Mouse (Mus musculus) forebrain, postnatal 0 days (tissue): ENCODE data around the gene Klf1. TPM values are rescaled to one million over a fixed set of nuclear protein-coding genes. Genes with fewer than 3 reads are reported as not detected.
"Not testable (repeated sequence)": the region's sequence is repeated elsewhere in the genome, so short reads cannot be mapped to it uniquely, and the experiment has no call there.

Experiments used
- ATAC-seq: fragments of 200-750 bp; cut with Nextera tagmentation; 2 replicates; pipeline ENCODE4 v1.8.0; 2017; ENCODE audit warnings: mild to moderate bottlenecking, moderate library complexity
- DNase-seq: peaks from one replicate; pipeline ENCODE4 v3.0.0-alpha.2; 2015
- H3K27ac ChIP-seq: fragments of 300-500 bp; sonication (generic); 2 replicates; pipeline ENCODE4 v1.5.1; 2014; ENCODE audit warnings: low read depth, mild to moderate bottlenecking, antibody characterized with exemption, low read length, moderate library complexity, mixed read lengths
- H3K27me3 ChIP-seq: fragments of 300-500 bp; sonication (generic); 2 replicates; pipeline ENCODE4 v1.6.1; 2014; ENCODE audit warnings: mild to moderate bottlenecking, low read length, mixed read lengths; ENCODE audit not compliant: insufficient read depth
- H3K36me3 ChIP-seq: fragments of 300-500 bp; sonication (generic); 2 replicates; pipeline ENCODE4 v1.6.1; 2014; ENCODE audit warnings: mild to moderate bottlenecking, moderate library complexity; ENCODE audit not compliant: insufficient read depth
- H3K4me1 ChIP-seq: fragments of 300-500 bp; sonication (generic); 2 replicates; pipeline ENCODE4 v1.6.1; 2014; ENCODE audit warnings: antibody characterized with exemption; ENCODE audit not compliant: insufficient read depth
- H3K4me2 ChIP-seq: fragments of 300-500 bp; sonication (generic); 2 replicates; pipeline ENCODE4 v1.6.1; 2014; ENCODE audit warnings: low read depth, mild to moderate bottlenecking, moderate library complexity
- H3K4me3 ChIP-seq: fragments of 300-500 bp; sonication (generic); 2 replicates; pipeline ENCODE4 v1.5.1; 2014; ENCODE audit warnings: low read depth, low read length, mixed read lengths
- H3K9ac ChIP-seq: fragments of 300-500 bp; sonication (generic); 2 replicates; pipeline ENCODE4 v1.6.1; 2014; ENCODE audit warnings: mild to moderate bottlenecking
- H3K9me3 ChIP-seq: fragments of 300-500 bp; sonication (generic); 2 replicates; pipeline ENCODE4 v1.6.1; 2016; ENCODE audit warnings: low read length
- CTCF ChIP-seq: sonication (generic); IDR thresholded peaks from 2 replicates; pipeline ENCODE4 v1.5.1; 2016; ENCODE audit warnings: antibody characterized with exemption, control low read depth, low read depth
- WGBS: fragments of 180-500 bp; shearing (Covaris S2); extraction: QIAGEN DNeasy Blood & Tissue Kit; methylation state at CpG from one replicate; pipeline ENCODE4 v1.1.7; 2014; 5-methylcytosine and 5-hydroxymethylcytosine counted together
- polyA plus RNA-seq: library from polyadenylated mRNA; unstranded; fragments of >200 nt; fragmentation: Nextera tagmentation; extraction: Ambion mirVana; gene quantifications from 2 replicates; pipeline ENCODE4 v1.2.1, GENCODE M21; 2015
- total RNA-seq: library from RNA; depleted of rRNA; stranded (reverse); fragments of >200 nt; gene quantifications from 2 replicates; pipeline ENCODE4 v1.2.3, GENCODE M21; 2014

Gene Klf1
- total and polyA plus RNA-seq, 2 experiments from 2014 or later = 0.77 TPM; not detected in 1

DNA sequence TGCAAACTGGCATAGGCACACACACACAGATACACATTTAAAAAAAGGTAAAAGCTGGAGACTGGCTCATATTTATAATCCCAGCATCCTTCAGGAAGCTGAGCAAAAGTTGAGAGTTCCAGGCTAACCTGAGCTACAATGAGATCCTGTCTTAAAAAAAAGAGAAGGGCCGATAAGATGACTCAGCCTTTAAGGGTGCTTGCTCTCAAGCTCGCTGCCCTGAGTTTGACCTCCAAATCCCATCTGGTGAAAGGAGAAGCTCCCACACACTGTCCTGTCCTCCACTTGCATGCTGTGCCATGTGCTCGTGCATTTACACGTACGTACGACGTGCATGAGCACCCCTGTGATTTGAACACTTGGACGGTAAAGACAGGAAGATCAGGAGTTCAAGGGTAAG lies 5.8 kb downstream of the Klf1 start:
- TF ChIP-seq CTCF = no peak
- DNase-seq (no peak), ATAC-seq (no peak)
- 78% methylated on average over 8 of the region's 8 CpGs for WGBS
- Histone ChIP-seq H3K9me3 (no peaks in the 10 kb centered on the region), H3K4me1 (peaks cover 5% of the 10 kb centered on the region; the same call in 1 of the 2 replicates), H3K9ac (no peak overlapping the region), H3K4me2 (no peak overlapping the region), H3K27ac (no peak overlapping the region), H3K4me3 (no peak overlapping the region), H3K36me3 (peaks cover 24% of the 10 kb centered on the region), H3K27me3 (no peaks in the 10 kb centered on the region; the same call in 1 of the 2 replicates)

DNA sequence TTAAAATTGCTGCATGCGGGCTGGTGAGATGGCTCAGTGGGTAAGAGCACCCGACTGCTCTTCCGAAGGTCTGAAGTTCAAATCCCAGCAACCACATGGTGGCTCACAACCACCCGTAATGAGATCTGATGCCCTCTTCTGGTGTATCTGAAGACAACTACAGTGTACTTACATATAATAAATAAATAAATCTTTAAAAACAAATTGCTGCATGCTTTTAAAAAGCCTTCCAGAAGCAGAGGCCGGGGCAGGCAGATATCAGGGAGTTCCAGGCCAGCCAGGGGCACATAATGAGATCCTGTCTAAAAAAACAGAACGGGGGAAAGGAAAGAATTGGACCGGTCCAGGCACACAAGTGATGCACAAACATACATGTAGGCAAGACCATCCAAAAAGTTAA lies 6.3 kb downstream of the Klf1 start:
- H3K9me3 ChIP-seq, ATAC-seq, H3K4me1 ChIP-seq, H3K4me3 ChIP-seq, H3K27me3 ChIP-seq, DNase-seq, H3K9ac ChIP-seq, H3K27ac ChIP-seq: not testable (repeated sequence)
- H3K36me3 ChIP-seq = peaks cover 29% of the 10 kb centered on the region
- WGBS = 31% methylated on average over 6 of the region's 7 CpGs
- peak overlapping the region; percentile 59 for H3K4me2 ChIP-seq

DNA sequence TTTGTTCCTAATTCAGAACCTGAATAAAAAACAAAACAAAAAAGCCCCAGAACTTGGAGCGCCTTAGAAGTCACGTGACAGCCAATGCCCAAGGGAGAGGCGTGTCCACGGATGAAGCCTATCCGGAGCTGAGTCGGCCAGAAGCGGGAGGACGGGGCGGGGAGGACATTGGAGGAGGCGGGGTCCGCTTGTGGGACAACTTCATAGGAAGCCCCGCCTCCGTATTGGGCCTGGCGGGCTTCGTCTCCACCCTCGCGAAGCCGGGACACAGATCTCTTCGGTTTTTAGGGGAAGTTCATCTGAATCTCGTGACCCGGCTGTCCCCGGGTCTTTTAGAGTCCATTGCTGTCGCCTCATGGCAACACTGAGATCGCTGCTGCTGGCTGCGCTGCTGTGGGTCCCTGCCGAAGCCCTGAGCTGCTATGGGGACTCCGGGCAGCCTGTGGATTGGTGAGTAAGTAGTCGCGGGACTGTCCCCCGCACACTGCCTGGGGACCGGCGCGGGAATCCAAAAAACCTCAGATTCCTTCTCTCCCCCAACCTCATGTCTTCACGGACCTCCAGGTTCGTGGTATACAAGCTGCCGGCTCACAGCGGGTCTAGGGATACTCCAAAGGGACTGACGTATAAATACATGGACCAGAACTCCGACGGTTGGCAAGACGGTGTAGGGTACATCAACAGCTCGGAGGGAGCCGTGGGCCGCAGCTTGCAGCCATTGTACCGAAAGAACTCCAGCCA lies 6.9 kb downstream of the Klf1 start, which contains the start of gene Dnase2a:
Gene Dnase2a, plus strand, starts transcription at position 140 of the 741 bp plus-strand sequence.
- H3K27ac ChIP-seq = no peak within 1 kb of the TSS
- no peaks in the 10 kb centered on the region for H3K4me1 ChIP-seq
- H3K9me3 ChIP-seq = no peaks in the 10 kb centered on the region
- H3K27me3 ChIP-seq = no peaks in the 10 kb centered on the region; the same call in 1 of the 2 replicates
- peaks cover 33% of the 10 kb centered on the region for H3K36me3 ChIP-seq
- H3K4me2 ChIP-seq = peak within 1 kb of the TSS; percentile 59
- peak; percentile 80 for ATAC-seq
- DNase-seq = peak; percentile 84
- peak within 1 kb of the TSS; percentile 37; the same call in 1 of the 2 replicates for H3K9ac ChIP-seq
- 3% methylated on average over 44 of the region's 45 CpGs for WGBS
- peak within 1 kb of the TSS; percentile 30 for H3K4me3 ChIP-seq
- no peak for TF ChIP-seq CTCF

DNA sequence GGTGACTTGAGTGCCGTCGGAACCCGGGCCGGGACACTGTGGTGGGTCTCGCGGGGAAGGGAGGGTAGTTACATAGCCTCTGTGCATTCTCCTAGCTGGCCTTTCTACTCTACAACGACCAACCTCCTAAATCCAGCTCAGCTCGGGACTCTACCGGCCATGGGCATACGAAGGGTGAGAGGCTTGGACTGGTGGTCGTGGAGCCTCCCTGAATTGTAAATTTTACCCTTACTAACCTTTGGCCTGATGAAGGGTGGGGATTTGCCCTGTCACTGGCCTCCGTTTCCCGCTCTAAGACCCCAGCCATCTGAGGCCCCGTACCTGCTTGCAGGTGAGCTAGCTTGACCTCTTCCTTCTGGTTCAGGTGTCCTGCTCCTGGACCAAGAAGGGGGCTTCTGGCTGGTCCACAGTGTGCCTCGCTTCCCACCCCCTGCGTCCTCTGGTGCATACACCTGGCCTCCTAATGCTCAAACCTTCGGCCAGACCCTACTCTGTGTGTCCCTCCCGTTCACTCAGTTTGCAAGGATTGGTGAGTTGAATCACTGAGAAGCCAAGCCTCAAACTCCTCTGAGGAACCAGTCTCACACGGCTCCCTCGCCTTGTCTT lies 7.5 kb downstream of the Klf1 start:
- no peaks in the 10 kb centered on the region for H3K4me1 ChIP-seq
- peak overlapping the region; percentile 37; the same call in 1 of the 2 replicates for H3K9ac ChIP-seq
- peak; percentile 6; the same call in 1 of the 2 replicates for ATAC-seq
- no peak overlapping the region for H3K27ac ChIP-seq
- no peaks in the 10 kb centered on the region for H3K9me3 ChIP-seq
- H3K27me3 ChIP-seq = no peaks in the 10 kb centered on the region; the same call in 1 of the 2 replicates
- 56% methylated on average over 20 of the region's 20 CpGs for WGBS
- peaks cover 33% of the 10 kb centered on the region for H3K36me3 ChIP-seq
- peak overlapping the region; percentile 30 for H3K4me3 ChIP-seq
- TF ChIP-seq CTCF = no peak
- H3K4me2 ChIP-seq = peak overlapping the region; percentile 59
- no peak for DNase-seq

DNA sequence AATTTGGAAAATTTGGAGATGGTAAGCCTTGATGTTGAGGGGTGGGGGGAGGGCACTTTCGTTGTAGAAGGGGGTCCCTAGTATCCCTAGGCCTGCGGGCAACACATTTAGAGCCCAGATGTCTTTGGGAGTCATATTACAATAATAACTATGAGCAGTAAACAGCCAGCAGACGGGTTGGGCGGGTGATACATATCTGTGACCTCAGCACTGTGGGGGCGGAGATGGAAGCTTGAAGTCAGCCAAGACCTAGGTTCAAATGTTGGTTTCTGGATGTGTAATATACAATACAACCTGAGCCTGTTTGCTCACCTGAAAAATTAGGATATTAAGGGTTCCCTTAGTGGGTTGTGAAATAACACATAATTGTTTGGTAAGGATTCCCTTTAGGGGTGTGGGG lies 8.2 kb downstream of the Klf1 start:
- no peak for DNase-seq
- ATAC-seq = no peak
- TF ChIP-seq CTCF = no peak
- Histone ChIP-seq H3K4me3 (no peak overlapping the region), H3K4me2 (no peak overlapping the region), H3K36me3 (peaks cover 38% of the 10 kb centered on the region), H3K27ac (no peak overlapping the region), H3K9me3 (no peaks in the 10 kb centered on the region), H3K27me3 (peaks cover under 1% of the 10 kb centered on the region; the same call in 1 of the 2 replicates), H3K9ac (no peak overlapping the region), H3K4me1 (no peaks in the 10 kb centered on the region)
- WGBS = 84% methylated on average over 5 of the region's 5 CpGs

DNA sequence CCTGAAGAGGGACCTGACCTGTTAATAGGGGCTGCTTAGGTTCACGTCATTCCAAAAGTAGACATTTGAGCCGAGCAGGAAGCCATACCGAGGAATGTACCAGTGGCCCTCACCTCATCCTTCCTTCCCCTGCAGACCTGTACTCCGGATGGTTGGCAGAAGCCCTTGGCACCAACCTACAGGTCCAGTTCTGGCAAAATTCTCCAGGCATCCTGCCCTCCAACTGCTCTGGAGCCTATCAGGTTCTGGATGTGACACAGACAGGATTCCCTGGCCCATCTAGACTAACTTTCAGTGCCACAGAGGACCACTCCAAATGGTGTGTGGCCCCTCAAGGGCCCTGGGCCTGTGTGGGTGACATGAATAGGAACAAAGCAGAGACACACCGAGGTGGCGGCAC lies 8.8 kb downstream of the Klf1 start:
- WGBS = 89% methylated on average over 6 of the region's 6 CpGs
- H3K27ac ChIP-seq = no peak overlapping the region
- H3K4me3 ChIP-seq = no peak overlapping the region
- H3K4me2 ChIP-seq = no peak overlapping the region
- H3K9ac ChIP-seq = no peak overlapping the region
- DNase-seq (no peak), ATAC-seq (no peak)
- H3K27me3 ChIP-seq = peaks cover 4% of the 10 kb centered on the region
- no peak for TF ChIP-seq CTCF
- H3K4me1 ChIP-seq = no peaks in the 10 kb centered on the region
- H3K9me3 ChIP-seq = no peaks in the 10 kb centered on the region
- H3K36me3 ChIP-seq = peaks cover 44% of the 10 kb centered on the region

DNA sequence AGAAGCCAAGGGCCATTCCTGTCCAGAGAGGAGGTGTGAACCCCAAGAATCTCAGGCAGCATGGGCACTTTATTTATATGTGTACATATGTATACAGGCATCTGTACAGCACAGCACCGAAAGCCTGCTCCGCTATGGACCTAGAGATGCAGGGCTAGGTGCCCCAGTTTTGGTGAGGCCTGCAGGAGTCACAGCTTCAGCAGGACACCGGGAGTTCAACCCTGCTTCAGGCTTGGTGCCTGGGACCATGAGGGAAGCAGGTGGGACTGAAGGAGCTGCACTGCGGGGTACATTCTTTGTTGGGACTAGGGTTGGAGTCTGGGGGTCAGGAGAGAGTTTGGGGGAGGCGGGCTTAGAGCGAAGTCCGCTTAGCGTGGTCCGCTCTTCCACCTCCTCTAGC lies 10.1 kb downstream of the Klf1 start:
- TF ChIP-seq CTCF = no peak
- 86% methylated on average over 9 of the region's 9 CpGs for WGBS
- Histone ChIP-seq H3K36me3 (peaks cover 57% of the 10 kb centered on the region), H3K9me3 (no peaks in the 10 kb centered on the region), H3K9ac (no peak overlapping the region), H3K27me3 (peaks cover 4% of the 10 kb centered on the region), H3K4me3 (no peak overlapping the region), H3K4me1 (no peaks in the 10 kb centered on the region), H3K4me2 (no peak overlapping the region), H3K27ac (no peak overlapping the region)
- ATAC-seq = no peak
- DNase-seq = no peak
